Mouse (Mus musculus) kidney, embryonic 15.5 days (tissue): ENCODE results near the gene Thbs3. TPM values are rescaled to one million over a fixed set of nuclear protein-coding genes. Genes with fewer than 3 reads are reported as not detected.

Source experiments
- ATAC-seq: fragments of 200-750 bp; cut with Nextera tagmentation; replicated peaks from 2 replicates; pipeline ENCODE4 v1.8.0; 2017; ENCODE audit warnings: moderate TSS enrichment; ENCODE audit not compliant: low FRiP score
- H3K27ac ChIP-seq: fragments of 300-500 bp; sonication (generic); 2 replicates; pipeline ENCODE4 v1.5.1; 2015; ENCODE audit warnings: mild to moderate bottlenecking, inconsistent platforms
- H3K27me3 ChIP-seq: fragments of 300-500 bp; sonication (generic); 2 replicates; pipeline ENCODE4 v1.6.1; 2015; ENCODE audit warnings: inconsistent platforms
- H3K36me3 ChIP-seq: fragments of 300-500 bp; sonication (generic); 2 replicates; pipeline ENCODE4 v1.6.1; 2015; ENCODE audit warnings: inconsistent platforms
- H3K4me1 ChIP-seq: fragments of 300-500 bp; sonication (generic); 2 replicates; pipeline ENCODE4 v1.6.1; 2015; ENCODE audit warnings: inconsistent platforms
- H3K4me2 ChIP-seq: fragments of 300-500 bp; sonication (generic); 2 replicates; pipeline ENCODE4 v1.6.1; 2015; ENCODE audit warnings: moderate library complexity, mild to moderate bottlenecking, inconsistent platforms
- H3K4me3 ChIP-seq: fragments of 300-500 bp; sonication (generic); replicated peaks from 2 replicates; pipeline ENCODE4 v1.5.1; 2015; ENCODE audit warnings: mild to moderate bottlenecking, inconsistent platforms
- H3K9ac ChIP-seq: fragments of 300-500 bp; sonication (generic); 2 replicates; pipeline ENCODE4 v1.6.1; 2015; ENCODE audit warnings: mild to moderate bottlenecking, inconsistent platforms
- H3K9me3 ChIP-seq: fragments of 300-500 bp; sonication (generic); replicated peaks from 2 replicates; pipeline ENCODE4 v1.6.1; 2016; ENCODE audit warnings: inconsistent platforms
- WGBS: fragments of 180-500 bp; shearing (Covaris S2); methylation state at CpG from one replicate; pipeline ENCODE4 v1.1.7; 2015; ENCODE audit warnings: mixed read lengths; 5-methylcytosine and 5-hydroxymethylcytosine counted together
- polyA plus RNA-seq: library from polyadenylated mRNA; unstranded; fragments of >200 nt; fragmentation: Nextera tagmentation; extraction: Ambion mirVana; gene quantifications from 2 replicates; pipeline ENCODE4 v1.2.1, GENCODE M21; 2015

Gene Thbs3
- polyA plus RNA-seq, 1 experiment from 2014 or later, result 20.5 TPM

DNA sequence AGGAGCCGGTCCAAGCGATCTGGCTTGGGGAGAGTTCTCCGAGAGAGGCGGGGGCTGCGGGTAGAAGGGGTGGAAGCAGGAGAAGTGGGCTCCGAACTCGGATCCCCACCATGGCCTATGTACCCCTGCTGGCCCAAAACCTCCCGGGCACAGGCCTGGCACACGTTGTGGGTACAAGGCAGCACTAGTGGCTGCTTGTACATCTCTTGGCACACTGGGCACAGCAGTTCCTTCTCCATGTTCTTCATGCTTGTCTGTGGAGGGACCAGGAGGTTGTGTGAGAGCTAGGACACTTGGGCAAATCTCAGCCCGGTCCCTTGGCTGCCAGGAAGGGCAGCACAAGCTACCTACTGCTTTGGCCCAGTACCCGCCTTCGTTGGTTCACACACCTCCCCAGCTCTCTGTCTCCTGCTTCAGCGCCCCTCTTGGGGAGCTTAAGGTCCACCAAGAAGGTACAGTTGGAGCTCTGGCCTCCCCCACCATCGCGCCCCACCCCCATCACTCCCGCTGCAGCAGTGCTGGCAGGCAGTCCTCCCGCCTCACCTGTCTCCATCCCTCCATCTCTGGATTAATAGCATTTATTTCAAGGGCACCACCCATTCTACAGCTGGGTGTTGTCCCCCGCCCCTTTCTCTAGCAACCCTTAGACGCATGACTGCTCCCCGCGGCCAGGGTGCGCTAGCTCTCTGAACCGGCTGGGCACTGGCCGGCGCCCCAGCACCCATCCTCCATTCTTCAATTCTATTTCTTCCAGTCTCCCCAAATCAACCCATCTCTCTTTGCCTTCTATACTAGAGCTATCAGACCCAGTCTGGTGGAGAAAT is 29.4 kb downstream of the Thbs3 start:
- Histone ChIP-seq H3K4me3 (peak overlapping the region; percentile 72), H3K9ac (peak overlapping the region; percentile 42), H3K27me3 (0 out of 2 replicates have a peak, but pooled peaks cover 4% of the 10 kb centered on the region), H3K36me3 (peaks cover 21% of the 10 kb centered on the region), H3K4me2 (peak overlapping the region; percentile 82), H3K9me3 (no peaks in the 10 kb centered on the region), H3K27ac (peak overlapping the region; percentile 81), H3K4me1 (peaks cover 53% of the 10 kb centered on the region)
- 8% methylated on average over 25 of the region's 25 CpGs for WGBS
- peak; percentile 23; the same call in 1 of the 2 replicates for ATAC-seq

DNA sequence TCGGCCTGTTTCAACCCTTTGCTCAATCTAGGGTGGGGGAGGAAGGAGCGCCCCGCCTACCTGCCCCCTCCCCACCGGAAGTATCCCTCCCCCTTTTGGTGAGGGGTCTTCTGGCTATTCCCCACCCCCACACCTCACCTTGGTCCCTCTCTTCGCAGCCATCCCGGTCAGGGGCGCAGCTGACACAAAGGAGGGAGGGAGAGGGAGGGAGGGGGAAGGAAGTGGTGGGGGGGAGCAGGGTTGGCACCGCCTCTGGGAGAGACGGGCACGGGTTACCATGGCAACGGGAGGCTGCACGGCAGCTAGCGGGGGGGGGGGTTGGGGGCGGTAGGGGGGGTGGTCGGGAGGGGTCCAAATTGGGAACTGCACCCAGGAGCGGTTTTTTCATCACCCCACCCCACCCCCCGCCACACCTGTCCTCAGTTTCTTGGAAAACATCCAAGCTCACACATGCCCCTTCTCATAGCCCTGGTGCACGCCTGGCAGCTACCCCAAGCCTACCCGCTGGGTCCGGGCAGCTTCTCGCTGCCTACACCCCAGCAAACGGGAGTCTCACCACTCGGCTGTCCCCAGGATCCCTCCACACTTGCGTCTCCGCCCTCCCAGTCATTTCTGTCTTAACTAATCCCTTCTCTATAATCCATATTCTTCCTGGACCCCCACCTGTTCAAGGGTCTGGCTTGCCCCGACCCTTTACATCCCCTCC is 30.2 kb downstream of the Thbs3 start:
- peaks cover 27% of the 10 kb centered on the region for H3K36me3 ChIP-seq
- no peaks in the 10 kb centered on the region for H3K9me3 ChIP-seq
- 0 out of 2 replicates have a peak, but pooled peaks cover 4% of the 10 kb centered on the region for H3K27me3 ChIP-seq
- peak overlapping the region; percentile 82 for H3K4me2 ChIP-seq
- H3K9ac ChIP-seq, result peak overlapping the region; percentile 42
- ATAC-seq, result peak; percentile 24; the same call in 1 of the 2 replicates
- H3K4me3 ChIP-seq, result peak overlapping the region; percentile 72
- H3K4me1 ChIP-seq, result peaks cover 53% of the 10 kb centered on the region
- under 1% methylated on average over 26 of the region's 26 CpGs for WGBS
- peak overlapping the region; percentile 81 for H3K27ac ChIP-seq

DNA sequence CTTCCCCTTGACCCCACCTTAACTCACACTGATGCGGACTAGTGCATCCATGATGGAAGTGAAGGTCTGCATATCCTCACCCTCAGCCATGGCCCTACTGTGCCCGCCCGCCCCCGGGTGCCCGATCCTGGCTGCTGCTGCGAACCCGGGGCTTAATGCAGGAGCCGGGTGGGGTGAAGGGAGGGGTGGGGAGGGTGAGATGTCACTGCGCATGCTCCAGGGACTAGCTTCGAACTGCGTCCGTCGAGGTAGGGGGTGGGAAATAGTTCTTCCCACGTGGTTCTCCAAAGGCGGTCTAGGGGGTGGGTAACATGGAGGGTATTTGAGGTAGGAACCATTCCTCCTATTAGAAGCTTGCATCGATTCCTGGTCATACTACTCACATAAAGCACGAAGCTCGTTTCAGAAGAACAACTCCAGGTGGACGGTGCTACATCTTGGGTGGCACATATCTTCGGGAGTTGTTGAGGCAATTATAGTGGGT is 30.8 kb downstream of the Thbs3 start, which contains the start of gene Krtcap2:
Krtcap2 (plus strand) TSS at position 279 of the 484 bp plus-strand sequence.
- WGBS, result 4% methylated on average over 20 of the region's 20 CpGs
- ATAC-seq, result peak; percentile 22
- H3K4me2 ChIP-seq, result peak within 1 kb of the TSS; percentile 82
- peaks cover 27% of the 10 kb centered on the region for H3K36me3 ChIP-seq
- H3K4me3 ChIP-seq, result peak within 1 kb of the TSS; percentile 72
- peak within 1 kb of the TSS; percentile 74 for H3K9ac ChIP-seq
- H3K27ac ChIP-seq, result peak within 1 kb of the TSS; percentile 81
- 0 out of 2 replicates have a peak, but pooled peaks cover 4% of the 10 kb centered on the region for H3K27me3 ChIP-seq
- no peaks in the 10 kb centered on the region for H3K9me3 ChIP-seq
- H3K4me1 ChIP-seq, result peaks cover 58% of the 10 kb centered on the region

DNA sequence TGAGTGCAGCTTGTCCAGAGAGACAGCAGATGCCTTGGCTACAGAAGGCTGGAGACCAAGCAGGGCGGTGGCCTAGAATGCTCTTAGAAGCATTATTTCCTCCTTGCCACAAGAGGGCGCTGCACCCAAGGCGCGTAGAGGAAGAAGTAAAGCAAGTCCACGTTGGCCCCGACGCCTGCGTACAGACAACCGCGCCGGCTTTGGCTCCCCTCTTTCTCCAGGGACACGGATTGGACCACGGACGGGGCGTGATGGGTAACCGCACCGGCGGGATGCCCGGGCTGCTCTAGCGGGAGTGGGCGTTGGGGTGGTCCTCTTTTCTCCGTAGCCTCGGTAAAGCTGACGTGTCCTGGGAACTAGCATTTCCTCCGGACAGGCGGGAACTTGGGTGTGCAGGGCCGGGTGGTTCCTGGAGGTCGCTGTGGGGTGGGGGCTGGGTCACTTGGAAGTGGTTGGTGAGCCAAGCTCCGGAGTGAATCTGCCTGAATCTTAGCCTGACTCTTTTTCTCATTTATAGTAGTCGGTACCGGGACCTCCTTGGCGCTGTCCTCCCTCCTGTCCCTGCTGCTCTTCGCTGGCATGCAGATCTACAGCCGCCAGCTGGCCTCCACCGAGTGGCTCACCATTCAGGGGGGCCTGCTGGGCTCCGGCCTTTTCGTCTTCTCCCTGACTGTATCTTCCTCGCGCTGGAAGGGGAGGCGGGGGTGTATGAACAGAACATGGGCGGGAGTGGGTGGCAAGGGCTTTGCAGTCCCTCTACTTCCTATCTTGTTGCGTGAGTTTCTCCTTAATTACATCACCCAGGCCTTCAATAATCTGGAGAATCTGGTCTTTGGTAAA is 31.5 kb downstream of the Thbs3 start, which contains the start of gene Trim46:
Trim46 (minus strand) TSS at position 49 of the 840 bp plus-strand sequence.
- Histone ChIP-seq H3K27ac (peak within 1 kb of the TSS; percentile 81), H3K4me2 (peak within 1 kb of the TSS; percentile 82), H3K4me1 (peaks cover 66% of the 10 kb centered on the region), H3K9me3 (no peaks in the 10 kb centered on the region), H3K4me3 (peak within 1 kb of the TSS; percentile 72), H3K27me3 (0 out of 2 replicates have a peak, but pooled peaks cover 4% of the 10 kb centered on the region), H3K36me3 (peaks cover 27% of the 10 kb centered on the region), H3K9ac (peak within 1 kb of the TSS; percentile 74)
- peak; percentile 55 for ATAC-seq
- WGBS, result under 1% methylated on average over 41 of the region's 42 CpGs

GRCm38 (mm10) chr3:89247466-89247865 is 32.5 kb downstream of the Thbs3 start:
- no peak overlapping the region for H3K27ac ChIP-seq
- 81% methylated on average over 4 of the region's 4 CpGs for WGBS
- 0 out of 2 replicates have a peak overlapping the region, but pooled peaks have one; percentile 74 for H3K9ac ChIP-seq
- 0 out of 2 replicates have a peak, but pooled peaks cover 9% of the 10 kb centered on the region for H3K27me3 ChIP-seq
- H3K4me1 ChIP-seq, result peaks cover 72% of the 10 kb centered on the region
- H3K4me3 ChIP-seq, result peak overlapping the region; percentile 72
- ATAC-seq, result no peak
- peaks cover 23% of the 10 kb centered on the region for H3K36me3 ChIP-seq
- H3K9me3 ChIP-seq, result no peaks in the 10 kb centered on the region
- H3K4me2 ChIP-seq, result peak overlapping the region; percentile 82

GRCm38 (mm10) chr3:89250435-89251040 is 35.6 kb downstream of the Thbs3 start:
- Histone ChIP-seq H3K4me1 (peaks cover 43% of the 10 kb centered on the region), H3K9ac (no peak overlapping the region), H3K36me3 (peaks cover 23% of the 10 kb centered on the region), H3K27me3 (0 out of 2 replicates have a peak, but pooled peaks cover 4% of the 10 kb centered on the region), H3K4me3 (no peak overlapping the region), H3K9me3 (no peaks in the 10 kb centered on the region), H3K27ac (peak overlapping the region; percentile 68), H3K4me2 (peak overlapping the region; percentile 54)
- WGBS, result 15% methylated on average over 7 of the region's 7 CpGs
- 0 out of 2 replicates have a peak, but pooled peaks have one; percentile 13 for ATAC-seq

GRCm38 (mm10) chr3:89251365-89251895 is 36.5 kb downstream of the Thbs3 start:
- no peaks in the 10 kb centered on the region for H3K9me3 ChIP-seq
- peaks cover 23% of the 10 kb centered on the region for H3K36me3 ChIP-seq
- H3K4me1 ChIP-seq, result peaks cover 37% of the 10 kb centered on the region
- H3K4me3 ChIP-seq, result peak overlapping the region; percentile 21
- WGBS, result 1% methylated on average over 17 of the region's 17 CpGs
- 0 out of 2 replicates have a peak, but pooled peaks cover 4% of the 10 kb centered on the region for H3K27me3 ChIP-seq
- H3K27ac ChIP-seq, result peak overlapping the region; percentile 68
- H3K4me2 ChIP-seq, result peak overlapping the region; percentile 54
- peak; percentile 60 for ATAC-seq
- H3K9ac ChIP-seq, result 0 out of 2 replicates have a peak overlapping the region, but pooled peaks have one; percentile 4

- Histone ChIP-seq H3K36me3 (no peaks in the 10 kb centered on the region), H3K27me3 (peaks cover 11% of the 10 kb centered on the region; the same call in 1 of the 2 replicates), H3K4me3 (no peak overlapping the region), H3K9me3 (no peaks in the 10 kb centered on the region), H3K4me2 (no peak overlapping the region), H3K9ac (no peak overlapping the region), H3K27ac (no peak overlapping the region), H3K4me1 (peaks cover 22% of the 10 kb centered on the region)
- WGBS, result 94% methylated on average over 5 of the region's 5 CpGs
- no peak for ATAC-seq
Observed at GRCm38 (mm10) chr3:89254994-89255393, 40.0 kb downstream of the Thbs3 start.

DNA sequence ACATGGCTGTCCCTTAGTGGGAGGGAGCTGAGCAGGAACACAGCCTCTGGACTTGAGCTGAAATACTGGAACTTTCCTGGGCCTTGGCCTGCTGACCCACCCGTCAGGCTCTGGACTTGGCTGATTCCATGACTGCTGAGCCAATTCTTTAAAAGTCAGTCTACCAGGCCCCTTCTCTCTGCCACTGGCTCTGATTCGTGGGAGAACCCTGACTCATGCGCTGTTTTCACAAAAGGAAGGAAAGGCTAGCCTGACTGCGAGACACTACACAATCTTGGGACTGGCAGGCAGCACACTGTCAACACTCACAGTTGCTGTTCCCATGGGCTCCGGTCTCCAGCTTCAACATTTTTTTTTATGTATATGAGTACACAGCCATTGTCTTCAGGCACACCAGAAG is 41.2 kb downstream of the Thbs3 start:
- H3K4me2 ChIP-seq, result no peak overlapping the region
- no peak for ATAC-seq
- no peak overlapping the region for H3K4me3 ChIP-seq
- WGBS, result 72% methylated on average over 5 of the region's 5 CpGs
- H3K27me3 ChIP-seq, result peaks cover 11% of the 10 kb centered on the region; the same call in 1 of the 2 replicates
- H3K27ac ChIP-seq, result no peak overlapping the region
- H3K36me3 ChIP-seq, result no peaks in the 10 kb centered on the region
- H3K4me1 ChIP-seq, result peaks cover 12% of the 10 kb centered on the region
- H3K9ac ChIP-seq, result no peak overlapping the region
- H3K9me3 ChIP-seq, result no peaks in the 10 kb centered on the region

GRCm38 (mm10) chr3:89259076-89259475 is 44.1 kb downstream of the Thbs3 start, which contains the start of gene Dpm3:
Gene Dpm3, plus strand, starts transcription at chr3:89259358.
- H3K4me2 ChIP-seq, result no peak within 1 kb of the TSS
- H3K27me3 ChIP-seq, result peaks cover 6% of the 10 kb centered on the region; the same call in 1 of the 2 replicates
- ATAC-seq, result no peak
- WGBS, result 36% methylated on average over 7 of the region's 7 CpGs
- H3K9me3 ChIP-seq, result no peaks in the 10 kb centered on the region
- no peak within 1 kb of the TSS for H3K4me3 ChIP-seq
- no peaks in the 10 kb centered on the region for H3K36me3 ChIP-seq
- H3K4me1 ChIP-seq, result no peaks in the 10 kb centered on the region
- no peak within 1 kb of the TSS for H3K27ac ChIP-seq
- H3K9ac ChIP-seq, result no peak within 1 kb of the TSS
